Mouse (Mus musculus) layer of hippocampus, adult 2 months (tissue): ENCODE measurements around the gene Klhl35. TPM values are rescaled to one million over a fixed set of nuclear protein-coding genes. Genes with fewer than 3 reads are reported as not detected.

Experiments
- DNase-seq, 2 experiments: peaks; one replicate each; pipeline ENCODE4 v3.0.0; 2022; ENCODE audit warnings: low spot score in 2 of 2
- H3K27ac ChIP-seq: fragments of 200-600 bp; 2 replicates; pipeline ENCODE4 v1.8.1; 2022
- H3K4me3 ChIP-seq: fragments of 200-600 bp; 2 replicates; pipeline ENCODE4 v1.8.1; 2022; ENCODE audit warnings: mild to moderate bottlenecking
- CTCF ChIP-seq: fragments of 200-600 bp; conservative IDR thresholded peaks from 2 replicates; pipeline ENCODE4 v1.8.1; 2022; ENCODE audit warnings: antibody characterized with exemption, mild to moderate bottlenecking, moderate library complexity
- total RNA-seq, 2 experiments: library from RNA; stranded (reverse); gene quantifications; 2 replicates each; pipeline ENCODE4 v1.2.3; 2021

Gene Klhl35
- total RNA-seq, 2 experiments from 2014 or later = 2.0 to 2.8 TPM

DNA sequence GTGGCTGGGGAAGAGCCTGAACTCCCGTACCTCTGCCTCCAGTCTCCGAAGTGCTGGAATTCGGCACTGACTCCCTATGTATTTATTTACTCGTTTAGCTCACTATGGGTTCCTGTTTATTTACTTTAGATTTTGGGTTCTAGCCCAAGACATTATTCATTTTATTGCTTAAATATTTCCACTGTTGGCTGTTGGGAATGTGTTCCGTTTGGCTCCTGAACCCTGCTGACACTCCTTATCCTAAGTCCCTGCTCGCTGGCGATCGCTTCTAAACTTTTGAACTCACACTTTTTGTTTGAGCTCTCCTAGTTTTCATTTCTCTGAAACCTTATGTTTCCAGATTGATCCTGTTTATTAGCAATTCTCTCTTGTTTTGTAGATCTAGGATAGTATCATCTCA is 57.3 kb downstream of the Klhl35 start:
- Histone ChIP-seq H3K27ac (no peak overlapping the region), H3K4me3 (no peak overlapping the region)
- DNase-seq = no peak
- no peak for TF ChIP-seq CTCF

Other genes with a start within 250 kb of the Klhl35 start
- not detected for gene Mogat2, start 227.4 kb upstream of the Klhl35 start, total RNA-seq
- gene Map6, start 198.6 kb upstream of the Klhl35 start, total RNA-seq = 10 to 100 TPM; 96.6 to 98.6 TPM
- gene Serpinh1, start 112.8 kb upstream of the Klhl35 start, total RNA-seq = 10 to 100 TPM; 20.7 to 21.1 TPM
- 10 to 100 TPM; 20.8 to 24.3 TPM for gene Gdpd5, start 84.6 kb upstream of the Klhl35 start, total RNA-seq
- 100 to 1,000 TPM; 278 to 289 TPM for gene Rps3, start 17.7 kb downstream of the Klhl35 start, total RNA-seq
- gene Arrb1, start 69.5 kb downstream of the Klhl35 start, total RNA-seq = 100 to 1,000 TPM; 143 to 148 TPM
- 1 to 10 TPM; 4.7 to 5.1 TPM for gene Tpbgl, start 161.1 kb downstream of the Klhl35 start, total RNA-seq
- 10 to 100 TPM; 11.7 to 13.4 TPM for gene Slco2b1, start 245.3 kb downstream of the Klhl35 start, total RNA-seq